Mouse (Mus musculus) erythroblast, embryonic 14.5 days (primary cell): ENCODE results near the gene Slc1a7.

Source experiments
- GATA1 ChIP-seq: IDR thresholded peaks from 2 replicates; pipeline ENCODE4 v1.6.1; 2012; ENCODE audit warnings: low read length, inconsistent platforms, mixed read lengths
- TAL1 ChIP-seq: IDR thresholded peaks from 3 replicates; pipeline ENCODE4 v1.6.1; 2012; ENCODE audit warnings: low read length, inconsistent platforms, mixed read lengths

DNA sequence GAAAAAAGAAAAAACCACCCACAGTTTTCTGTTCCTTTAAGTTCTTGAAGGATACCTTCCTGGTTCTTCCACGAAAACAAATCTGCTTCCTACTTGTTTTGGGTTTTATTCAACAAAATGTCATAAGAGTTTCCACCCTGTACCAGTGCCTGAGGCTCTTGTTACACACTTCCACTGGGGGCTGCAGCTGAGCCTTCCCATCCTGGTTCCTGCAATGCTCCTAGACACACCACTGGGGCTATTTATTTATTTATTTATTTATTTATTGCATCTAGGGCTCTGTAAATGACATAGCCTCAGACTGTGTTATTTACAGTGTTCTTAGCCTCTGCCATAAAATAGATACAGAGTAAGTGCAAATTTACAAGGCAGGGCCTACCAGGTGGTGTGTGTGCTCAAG lies 15.6 kb downstream of the Slc1a7 start:
- TF ChIP-seq GATA1 (no peak), TAL1 (no peak)
